Mouse (Mus musculus) gastrocnemius, postnatal 36 days (tissue): ENCODE measurements around the gene Papln. TPM values are rescaled to one million over a fixed set of nuclear protein-coding genes. Genes with fewer than 3 reads are reported as not detected.

Experiments used
- DNase-seq, 2 experiments: peaks; one replicate each; pipeline ENCODE4 v3.0.0; 2022
- intact Hi-C: fragments of 180-260 bp; cut with DNase I; formaldehyde crosslinking; loops from one replicate; pipeline ENCODE4 v1.15.1; 2025
- total RNA-seq, 2 experiments: library from RNA; stranded (reverse); gene quantifications; 2 replicates each; pipeline ENCODE4 v1.2.3; 2021

Gene Papln
- total RNA-seq, 2 experiments from 2014 or later = 1.4 to 1.9 TPM

GRCm38 (mm10) chr12:83765965-83766603 lies 2.6 kb downstream of the Papln start:
- intact Hi-C loops = no loop called here
- no peak for DNase-seq

GRCm38 (mm10) chr12:83767833-83768232 lies 4.4 kb downstream of the Papln start:
- intact Hi-C loops = no loop called here
- DNase-seq = no peak

GRCm38 (mm10) chr12:83768235-83768899 lies 4.9 kb downstream of the Papln start:
- intact Hi-C loops = no loop called here
- DNase-seq = no peak

- intact Hi-C loops = loop anchor here (2.0 kb wide), 1 partner anchor 58 kb away; no protein-coding TSS in a partner anchor
Measured at GRCm38 (mm10) chr12:83770418-83771256, 7.2 kb downstream of the Papln start.

GRCm38 (mm10) chr12:83775621-83776020 lies 12.2 kb downstream of the Papln start:
- intact Hi-C loops = no loop called here
- DNase-seq = no peak

More at GRCm38 (mm10) chr12:83770418-83771256, 7.2 kb downstream of the Papln start:
- no peak for DNase-seq

GRCm38 (mm10) chr12:83776766-83777165 lies 13.3 kb downstream of the Papln start:
- DNase-seq = no peak
- intact Hi-C loops = no loop called here

- intact Hi-C loops = no loop called here
- DNase-seq = peak in 1 of 2 experiments; percentile 41
Measured at GRCm38 (mm10) chr12:83780181-83780580, 16.7 kb downstream of the Papln start.

GRCm38 (mm10) chr12:83781204-83781603 lies 17.8 kb downstream of the Papln start:
- intact Hi-C loops = no loop called here
- DNase-seq = no peak

- intact Hi-C loops = no loop called here
- DNase-seq = no peak
Measured at GRCm38 (mm10) chr12:83781640-83782278, 18.3 kb downstream of the Papln start.

GRCm38 (mm10) chr12:83782669-83783068 lies 19.2 kb downstream of the Papln start:
- no peak for DNase-seq
- intact Hi-C loops = no loop called here

- intact Hi-C loops = no loop called here
- no peak for DNase-seq
Measured at GRCm38 (mm10) chr12:83785305-83785704, 21.9 kb downstream of the Papln start.

GRCm38 (mm10) chr12:83789051-83789780 lies 25.8 kb downstream of the Papln start:
- intact Hi-C loops = no loop called here
- DNase-seq = no peak

- intact Hi-C loops = no loop called here
- DNase-seq = no peak
Measured at GRCm38 (mm10) chr12:83789781-83790140, 26.3 kb downstream of the Papln start.

GRCm38 (mm10) chr12:83790749-83791148 lies 27.3 kb downstream of the Papln start:
- intact Hi-C loops = no loop called here
- DNase-seq = no peak

GRCm38 (mm10) chr12:83791737-83792136 lies 28.3 kb downstream of the Papln start:
- no peak for DNase-seq
- intact Hi-C loops = no loop called here

GRCm38 (mm10) chr12:83792706-83793410 lies 29.4 kb downstream of the Papln start:
- intact Hi-C loops = no loop called here
- no peak for DNase-seq

GRCm38 (mm10) chr12:83795051-83795450 lies 31.6 kb downstream of the Papln start:
- intact Hi-C loops = no loop called here

GRCm38 (mm10) chr12:83795586-83795985 lies 32.2 kb downstream of the Papln start:
- intact Hi-C loops = no loop called here

More at GRCm38 (mm10) chr12:83795051-83795450, 31.6 kb downstream of the Papln start:
- no peak for DNase-seq

GRCm38 (mm10) chr12:83798313-83798712 lies 34.9 kb downstream of the Papln start:
- intact Hi-C loops = no loop called here
- DNase-seq = no peak

More at GRCm38 (mm10) chr12:83795586-83795985, 32.2 kb downstream of the Papln start:
- no peak for DNase-seq
